Mouse (Mus musculus): ENCODE results near the gene C5ar1.

GRCm38 (mm10) chr7:16239554-16239997 lies 19.8 kb downstream of the C5ar1 start:
- TF ChIP-seq CTCF (IDR thresholded peaks at IDR 0.05; ENCODE audit: insufficient read depth, low read length) = no peak
- TF ChIP-seq POLR2A (IDR thresholded peaks at IDR 0.05; ENCODE audit: borderline replicate concordance, extremely low read depth, low read depth, low read length) = no peak

All from lung, adult 2 months (tissue).